ENCODE assay signal across 8 mouse cellular contexts in the genomic region with DNA sequence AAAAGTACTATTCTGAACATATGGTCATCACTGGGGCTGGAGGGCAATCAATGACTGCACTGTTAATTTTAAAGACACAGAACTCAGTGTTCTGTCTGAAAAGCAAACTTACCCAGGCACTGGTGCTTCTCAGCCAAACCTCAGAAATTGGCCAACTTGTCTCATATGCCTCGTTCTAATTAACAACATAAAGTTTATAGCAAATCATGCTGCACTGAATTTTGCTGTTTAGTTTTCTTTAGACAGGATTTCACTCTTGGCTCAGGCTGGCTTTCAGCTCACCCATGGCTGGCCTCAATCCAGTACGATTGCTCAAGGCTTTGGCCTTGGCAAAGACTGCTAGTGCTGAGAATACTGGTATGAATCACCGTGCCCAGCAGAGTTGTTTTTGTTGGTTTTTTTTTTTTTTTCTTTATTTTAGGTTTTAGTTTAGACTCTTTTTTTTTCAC. TPM values are rescaled to one million over a fixed set of nuclear protein-coding genes. Genes with fewer than 3 reads are reported as not detected.
DNase-seq lines count a peak whose midpoint lies in the region; ATAC-seq and TF ChIP-seq lines count a peak whose summit lies in the region.

No protein-coding gene starts in this region.

- no peaks in the 10 kb centered on the region for H3K27me3 ChIP-seq in kidney, embryonic 15.5 days
- no peaks in the 10 kb centered on the region for H3K27me3 ChIP-seq in lung, postnatal 0 days (replicated peaks; ENCODE audit: insufficient read depth, low read length)
- no peaks in the 10 kb centered on the region for H3K27me3 ChIP-seq in stomach, postnatal 0 days (ENCODE audit: control insufficient read depth, insufficient read depth, low read length)

- TF ChIP-seq CTCF in lung, postnatal 0 days (IDR thresholded peaks at IDR 0.05) = no peak
- TF ChIP-seq CTCF in stomach, postnatal 0 days (IDR thresholded peaks at IDR 0.05; ENCODE audit: low read depth) = no peak

- H3K27ac ChIP-seq in kidney, embryonic 15.5 days = no peak overlapping the region
- H3K27ac ChIP-seq in lung, postnatal 0 days (ENCODE audit: low read length) = peak overlapping the region; percentile 45; the same call in 1 of the 2 replicates
- H3K27ac ChIP-seq in stomach, postnatal 0 days (replicated peaks) = 0 out of 2 replicates have a peak overlapping the region, but pooled peaks have one; percentile 50

- no peak overlapping the region for H3K4me3 ChIP-seq in kidney, embryonic 15.5 days (replicated peaks)
- no peak overlapping the region for H3K4me3 ChIP-seq in lung, postnatal 0 days (ENCODE audit: low read depth, low read length)
- no peak overlapping the region for H3K4me3 ChIP-seq in stomach, postnatal 0 days (ENCODE audit: low read depth, low read length)

- peak; percentile 61 for TF ChIP-seq EP300 in lung, postnatal 0 days (IDR thresholded peaks at IDR 0.05)
- no peak for TF ChIP-seq EP300 in stomach, postnatal 0 days (optimal IDR thresholded peaks at IDR 0.05)

- H3K4me1 ChIP-seq in kidney, embryonic 15.5 days = no peaks in the 10 kb centered on the region
- peaks cover 4% of the 10 kb centered on the region; the same call in 1 of the 2 replicates for H3K4me1 ChIP-seq in lung, postnatal 0 days (ENCODE audit: insufficient read depth, low read depth, low read length)
- peaks cover 3% of the 10 kb centered on the region; the same call in 1 of the 2 replicates for H3K4me1 ChIP-seq in stomach, postnatal 0 days (replicated peaks; ENCODE audit: control insufficient read depth, insufficient read depth)

- no peak for ATAC-seq in kidney, embryonic 15.5 days (replicated peaks; ENCODE audit: low FRiP score)
- peak; percentile 91 for ATAC-seq in lung, postnatal 0 days
- ATAC-seq in stomach, postnatal 0 days (ENCODE audit: low FRiP score, low TSS enrichment) = no peak

- peak; percentile 74 for DNase-seq in kidney, adult 11 months
- DNase-seq in adrenal gland, postnatal 36 days = peak; percentile 94 to 97
- peak; percentile 78 to 82 for DNase-seq in gastrocnemius, adult 8-10 months (ENCODE audit: low spot score in 2 of 2)
- peak; percentile 29 to 35 for DNase-seq in kidney, postnatal 4 days
- DNase-seq in lung, postnatal 0 days (ENCODE audit: low spot score) = peak; percentile 93
- DNase-seq in stomach, postnatal 0 days (ENCODE audit: low spot score) = peak; percentile 74
- no peak for DNase-seq in retina, postnatal 1 day

- no peaks in the 10 kb centered on the region for H3K9me3 ChIP-seq in kidney, embryonic 15.5 days (replicated peaks)
- no peaks in the 10 kb centered on the region for H3K9me3 ChIP-seq in lung, postnatal 0 days (ENCODE audit: low read length)
- H3K9me3 ChIP-seq in stomach, postnatal 0 days (ENCODE audit: control insufficient read depth, low read length) = no peaks in the 10 kb centered on the region

- 64% methylated on average over 3 of the region's 3 CpGs for WGBS in kidney, embryonic 15.5 days
- 10% methylated on average over 3 of the region's 3 CpGs for WGBS in lung, postnatal 0 days
- WGBS in stomach, postnatal 0 days = 6% methylated on average over 3 of the region's 3 CpGs

- no peak overlapping the region for H3K4me2 ChIP-seq in kidney, embryonic 15.5 days
- H3K4me2 ChIP-seq in lung, postnatal 0 days (replicated peaks; ENCODE audit: low read depth, low read length) = no peak overlapping the region
- no peak overlapping the region for H3K4me2 ChIP-seq in stomach, postnatal 0 days (replicated peaks; ENCODE audit: low read depth)

- no peaks in the 10 kb centered on the region for H3K36me3 ChIP-seq in kidney, embryonic 15.5 days
- no peaks in the 10 kb centered on the region for H3K36me3 ChIP-seq in lung, postnatal 0 days (ENCODE audit: insufficient read depth, low read length)
- H3K36me3 ChIP-seq in stomach, postnatal 0 days (ENCODE audit: control insufficient read depth, insufficient read depth, low read length) = no peaks in the 10 kb centered on the region

- H3K9ac ChIP-seq in kidney, embryonic 15.5 days = no peak overlapping the region
- H3K9ac ChIP-seq in lung, postnatal 0 days (replicated peaks; ENCODE audit: low read depth) = no peak overlapping the region
- H3K9ac ChIP-seq in stomach, postnatal 0 days (ENCODE audit: low read length) = no peak overlapping the region

RNA-seq across cellular contexts. Expression of gene Lnpep, which starts 24.0 kb away (rescaled TPM):
- 9.1 and 9.3 TPM in 2 replicates for polyA plus RNA-seq in kidney, embryonic 15.5 days (2015; fragmentation: Nextera tagmentation; extraction: Ambion mirVana)
- 100 to 1,000 TPM; 120 to 150 TPM for total RNA-seq in adrenal gland, postnatal 36 days (2021)
- total RNA-seq in gastrocnemius, adult 8-10 months (2022) = 10 to 100 TPM; 53.7 to 68.4 (median 63.0) TPM
- polyA plus RNA-seq in lung, postnatal 0 days (2015; fragmentation: Nextera tagmentation; extraction: Ambion mirVana) = 7.5 and 8.4 TPM in 2 replicates
- 4.8 and 5.0 TPM in 2 replicates for polyA plus RNA-seq in stomach, postnatal 0 days (2015; fragmentation: Nextera tagmentation; extraction: Ambion mirVana)
